Mouse (Mus musculus): Measurements from ENCODE around the gene Greb1.

- TF ChIP-seq CTCF (conservative IDR thresholded peaks at IDR 0.05; ENCODE audit: insufficient read depth, insufficient read length, low read depth, low read length) (no peak), POLR2A (IDR thresholded peaks at IDR 0.05; ENCODE audit: low read depth, low read length) (no peak)
Observed at GRCm38 (mm10) chr12:16800259-16800958, at the start of gene Greb1.

All from kidney, adult 2 months (tissue).